Mouse (Mus musculus) midbrain, embryonic 14.5 days (tissue): ENCODE measurements at regions not wholly inside any gene's neighbourhood (a gene's known extent, or its start where the extent isn't known, plus 50 kb on each side); places are given as distances from the start of the nearest gene placed in this dataset.

Experiments
- ATAC-seq: fragments of 200-750 bp; cut with Nextera tagmentation; 2 replicates; pipeline ENCODE4 v1.8.0; 2017; ENCODE audit warnings: moderate number of reproducible peaks, moderate library complexity; ENCODE audit not compliant: low FRiP score, low TSS enrichment
- DNase-seq: peaks from one replicate; pipeline ENCODE4 v3.0.0-alpha.2; 2015
- H3K27ac ChIP-seq: fragments of 300-500 bp; sonication (generic); replicated peaks from 2 replicates; pipeline ENCODE4 v1.5.1; 2014; ENCODE audit warnings: mild to moderate bottlenecking, low read depth, low read length, moderate library complexity
- H3K27me3 ChIP-seq: fragments of 300-500 bp; sonication (generic); 2 replicates; pipeline ENCODE4 v1.6.1; 2014; ENCODE audit warnings: low read length, control low read depth, mixed read lengths; ENCODE audit not compliant: control insufficient read depth, insufficient read depth
- H3K36me3 ChIP-seq: fragments of 300-500 bp; sonication (generic); 2 replicates; pipeline ENCODE4 v1.6.1; 2014; ENCODE audit warnings: low read length, control low read depth; ENCODE audit not compliant: control insufficient read depth, insufficient read depth
- H3K4me1 ChIP-seq: fragments of 300-500 bp; sonication (generic); 2 replicates; pipeline ENCODE4 v1.6.1; 2014; ENCODE audit warnings: mild to moderate bottlenecking, antibody characterized with exemption, low read length, control low read depth; ENCODE audit not compliant: control insufficient read depth, insufficient read depth
- H3K4me2 ChIP-seq: fragments of 300-500 bp; sonication (generic); 2 replicates; pipeline ENCODE4 v1.6.1; 2014; ENCODE audit warnings: mild to moderate bottlenecking, low read length, moderate library complexity
- H3K4me3 ChIP-seq: fragments of 300-500 bp; sonication (generic); replicated peaks from 2 replicates; pipeline ENCODE4 v1.5.1; 2014; ENCODE audit warnings: low read depth, low read length
- H3K9ac ChIP-seq: fragments of 300-500 bp; sonication (generic); replicated peaks from 2 replicates; pipeline ENCODE4 v1.6.1; 2014; ENCODE audit warnings: mild to moderate bottlenecking, low read length, moderate library complexity
- H3K9me3 ChIP-seq: fragments of 300-500 bp; sonication (generic); 2 replicates; pipeline ENCODE4 v1.6.1; 2016; ENCODE audit warnings: low read length, control low read depth, mixed read lengths; ENCODE audit not compliant: control insufficient read depth
- WGBS: fragments of 180-500 bp; shearing (Covaris S2); extraction: QIAGEN DNeasy Blood & Tissue Kit; methylation state at CpG from one replicate; pipeline ENCODE4 v1.1.7; 2014; 5-methylcytosine and 5-hydroxymethylcytosine counted together

DNA sequence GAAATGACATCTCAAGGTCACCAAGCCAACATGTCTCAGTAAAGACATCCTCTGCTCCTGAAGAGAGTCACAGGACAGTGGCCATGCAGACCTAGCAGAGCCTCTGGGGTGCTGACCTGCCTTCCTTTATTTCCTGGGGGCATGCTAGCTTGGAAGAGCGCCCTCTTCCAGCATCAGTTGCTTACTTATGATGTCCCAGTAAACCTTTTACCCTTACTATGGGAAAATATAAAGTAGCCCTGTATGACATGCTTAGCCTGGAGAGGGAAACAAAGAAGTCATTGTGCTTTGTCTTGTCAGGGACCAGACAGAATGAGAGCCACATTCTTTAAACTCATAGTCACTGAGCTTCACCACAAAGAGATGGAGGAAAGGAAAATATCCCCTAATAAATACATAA is 82.9 kb downstream of the Postn start:
- no peak for DNase-seq
- Histone ChIP-seq H3K36me3 (no peaks in the 10 kb centered on the region), H3K4me1 (no peaks in the 10 kb centered on the region), H3K9me3 (no peaks in the 10 kb centered on the region), H3K27me3 (no peaks in the 10 kb centered on the region), H3K9ac (no peak overlapping the region), H3K4me3 (no peak overlapping the region), H3K4me2 (no peak overlapping the region), H3K27ac (no peak overlapping the region)
- 73% methylated on average over 1 of the region's 1 CpGs for WGBS
- no peak for ATAC-seq

DNA sequence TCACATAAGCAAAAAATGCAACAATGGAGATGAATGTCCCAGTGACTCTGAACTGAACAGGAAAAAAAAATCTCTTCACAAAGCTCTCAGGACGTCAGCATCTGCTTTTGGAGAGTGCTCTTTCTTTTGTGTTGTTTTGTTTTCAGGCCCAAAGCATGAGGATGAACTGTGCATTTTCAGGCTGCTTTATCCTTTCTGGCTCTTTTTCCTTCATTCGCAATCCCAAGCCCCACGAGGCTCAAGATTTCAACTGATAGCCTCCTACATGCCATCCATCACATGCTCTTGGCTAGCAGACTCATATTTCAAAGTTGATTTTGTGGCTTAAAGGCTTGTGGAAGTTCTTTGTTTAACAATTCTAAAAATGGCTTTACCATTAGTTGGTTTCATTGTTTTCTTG is 86.0 kb downstream of the Postn start:
- Histone ChIP-seq H3K27ac (no peak overlapping the region), H3K4me2 (no peak overlapping the region), H3K36me3 (no peaks in the 10 kb centered on the region), H3K9ac (no peak overlapping the region), H3K4me3 (no peak overlapping the region), H3K27me3 (no peaks in the 10 kb centered on the region), H3K9me3 (no peaks in the 10 kb centered on the region), H3K4me1 (no peaks in the 10 kb centered on the region)
- no peak for ATAC-seq
- no peak for DNase-seq
- 20% methylated on average over 3 of the region's 3 CpGs for WGBS

DNA sequence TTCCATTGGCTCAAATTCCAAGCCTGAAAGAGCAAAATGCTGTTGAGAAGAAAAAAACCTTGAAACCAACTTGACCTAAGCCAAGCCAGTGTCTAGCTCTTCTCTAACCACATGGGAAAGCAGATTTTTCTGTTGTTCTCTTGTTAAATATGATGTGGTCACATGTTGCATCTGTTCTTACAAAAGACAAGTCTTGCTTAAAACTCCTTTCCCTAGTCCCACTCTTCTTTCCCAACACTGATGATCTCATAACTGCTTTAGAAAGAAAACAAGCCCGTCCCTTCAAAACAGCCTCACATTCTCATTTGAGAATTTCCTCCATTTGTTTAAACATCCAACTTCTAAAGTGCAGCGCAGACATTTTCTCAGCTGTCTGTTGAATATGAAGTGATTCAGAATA is 96.5 kb downstream of the Postn start:
- 93% methylated on average over 2 of the region's 2 CpGs for WGBS
- H3K9me3 ChIP-seq = no peaks in the 10 kb centered on the region
- ATAC-seq (no peak), DNase-seq (no peak)
- no peak overlapping the region for H3K9ac ChIP-seq
- H3K27me3 ChIP-seq = no peaks in the 10 kb centered on the region
- no peaks in the 10 kb centered on the region for H3K4me1 ChIP-seq
- no peak overlapping the region for H3K4me2 ChIP-seq
- H3K27ac ChIP-seq = no peak overlapping the region
- no peaks in the 10 kb centered on the region for H3K36me3 ChIP-seq
- H3K4me3 ChIP-seq = no peak overlapping the region

DNA sequence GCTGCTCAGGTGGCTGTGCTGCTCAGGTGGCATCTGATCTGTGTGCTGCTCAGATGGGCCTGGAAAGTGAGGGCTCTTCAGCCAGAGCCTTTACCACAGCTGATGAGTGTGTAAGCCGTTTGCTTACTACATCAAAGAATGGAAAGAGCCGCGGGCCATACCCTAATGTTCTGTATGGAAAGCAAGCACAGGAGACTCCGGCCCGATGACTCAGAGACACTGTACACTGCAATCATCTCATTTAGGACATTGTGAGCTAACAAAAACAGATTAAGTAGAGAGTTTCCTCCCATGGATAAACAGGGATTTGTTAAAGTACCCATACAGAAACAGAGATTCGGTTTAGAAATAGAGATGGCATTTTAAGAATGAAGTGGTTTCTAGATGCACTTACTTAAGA is 100.5 kb downstream of the Postn start:
- no peak overlapping the region for H3K9ac ChIP-seq
- DNase-seq (no peak), ATAC-seq (no peak)
- H3K36me3 ChIP-seq = no peaks in the 10 kb centered on the region
- WGBS = 91% methylated on average over 6 of the region's 6 CpGs
- H3K4me1 ChIP-seq = no peaks in the 10 kb centered on the region
- H3K4me2 ChIP-seq = no peak overlapping the region
- H3K4me3 ChIP-seq = no peak overlapping the region
- no peaks in the 10 kb centered on the region for H3K27me3 ChIP-seq
- no peak overlapping the region for H3K27ac ChIP-seq
- H3K9me3 ChIP-seq = no peaks in the 10 kb centered on the region

DNA sequence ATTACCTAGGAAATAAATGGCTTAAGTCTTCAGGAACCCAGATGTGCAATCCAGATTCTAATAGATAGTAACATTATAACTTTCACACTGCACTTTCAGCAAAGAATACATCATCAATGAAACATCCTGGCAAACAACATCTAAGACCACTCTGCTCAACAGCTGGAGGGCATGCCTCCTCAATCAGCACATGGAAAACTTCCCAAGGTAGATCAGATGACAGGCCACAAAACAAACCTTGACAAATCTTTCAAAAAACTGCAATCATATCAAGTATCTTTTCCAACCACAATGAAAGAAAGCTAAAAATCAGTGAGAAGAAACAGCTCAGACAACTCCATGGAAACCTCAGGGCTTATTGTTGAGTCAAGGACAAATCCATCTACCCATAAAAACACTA is 105.2 kb downstream of the Postn start:
- Histone ChIP-seq H3K9ac (no peak overlapping the region), H3K27ac (no peak overlapping the region), H3K9me3 (no peaks in the 10 kb centered on the region), H3K4me1 (no peaks in the 10 kb centered on the region), H3K4me2 (no peak overlapping the region), H3K27me3 (no peaks in the 10 kb centered on the region), H3K4me3 (no peak overlapping the region), H3K36me3 (no peaks in the 10 kb centered on the region)
- DNase-seq (no peak), ATAC-seq (no peak)

DNA sequence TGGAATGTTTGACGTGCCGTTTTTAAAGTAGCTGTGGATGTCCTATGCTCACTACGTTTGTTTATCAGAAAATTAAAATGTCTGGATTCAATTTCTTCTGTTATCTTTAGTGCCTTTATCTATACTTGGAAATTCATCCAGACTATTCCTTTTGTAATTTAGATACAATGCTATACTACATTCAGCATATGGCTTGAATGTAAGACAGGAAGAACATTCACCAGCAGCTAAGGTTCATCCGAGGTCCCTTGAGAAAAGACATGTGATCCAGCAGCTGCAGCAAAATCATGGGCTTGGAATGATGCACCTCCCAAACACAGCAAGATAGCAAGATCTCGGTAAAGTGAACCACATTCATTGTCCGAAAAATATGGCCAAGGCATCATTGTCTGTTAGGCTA is 113.3 kb downstream of the Postn start:
- no peak overlapping the region for H3K9ac ChIP-seq
- WGBS = 88% methylated on average over 6 of the region's 6 CpGs
- H3K4me3 ChIP-seq = no peak overlapping the region
- H3K4me1 ChIP-seq = no peaks in the 10 kb centered on the region
- no peak overlapping the region for H3K4me2 ChIP-seq
- ATAC-seq (no peak), DNase-seq (no peak)
- H3K27ac ChIP-seq = no peak overlapping the region
- H3K27me3 ChIP-seq = no peaks in the 10 kb centered on the region
- H3K9me3 ChIP-seq = no peaks in the 10 kb centered on the region
- H3K36me3 ChIP-seq = no peaks in the 10 kb centered on the region

DNA sequence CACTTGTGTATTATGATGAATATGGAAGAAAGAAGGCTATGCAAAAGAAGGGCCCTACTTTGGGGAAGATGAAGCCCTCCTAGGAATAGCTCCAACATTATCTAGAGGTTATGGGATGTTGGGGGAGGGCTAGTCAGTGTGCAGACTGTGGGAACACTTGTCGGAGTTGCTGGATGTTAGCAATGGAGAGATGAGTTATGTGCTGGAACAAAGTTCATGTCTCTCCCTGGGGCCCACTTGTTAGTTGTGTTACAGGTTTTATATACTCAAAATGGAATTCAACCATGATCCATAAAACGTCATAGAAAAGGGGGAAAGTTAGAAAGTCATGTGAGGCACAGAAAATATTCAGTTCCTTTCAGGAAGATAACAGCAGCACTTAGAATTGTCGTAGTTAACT is 115.0 kb downstream of the Postn start:
- WGBS = 86% methylated on average over 3 of the region's 3 CpGs
- H3K4me3 ChIP-seq = no peak overlapping the region
- no peaks in the 10 kb centered on the region for H3K27me3 ChIP-seq
- no peaks in the 10 kb centered on the region for H3K4me1 ChIP-seq
- H3K27ac ChIP-seq = no peak overlapping the region
- no peak for DNase-seq
- H3K9ac ChIP-seq = no peak overlapping the region
- ATAC-seq = no peak
- H3K9me3 ChIP-seq = no peaks in the 10 kb centered on the region
- no peaks in the 10 kb centered on the region for H3K36me3 ChIP-seq
- H3K4me2 ChIP-seq = no peak overlapping the region

DNA sequence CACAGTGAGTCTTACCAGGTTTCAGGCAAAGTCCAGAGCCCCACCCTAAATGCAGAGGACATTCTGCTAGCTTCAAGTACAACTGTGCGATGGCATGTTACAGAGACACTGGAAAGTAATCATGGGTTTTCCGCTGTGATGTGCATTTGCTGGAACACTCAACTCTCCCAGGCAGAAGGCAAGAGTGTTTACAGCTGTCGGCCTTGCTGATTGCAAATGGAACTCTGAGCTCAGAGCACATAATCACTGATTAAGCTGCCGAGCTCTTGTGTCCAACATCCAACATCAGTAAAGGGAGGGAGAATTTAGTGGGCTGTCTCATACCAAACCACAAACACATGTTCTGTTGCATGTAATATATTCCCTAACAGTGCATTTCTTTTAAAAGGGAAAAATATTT is 117.1 kb downstream of the Postn start:
- ATAC-seq = no peak
- no peak for DNase-seq
- H3K9ac ChIP-seq = no peak overlapping the region
- no peak overlapping the region for H3K4me3 ChIP-seq
- no peaks in the 10 kb centered on the region for H3K4me1 ChIP-seq
- no peak overlapping the region for H3K4me2 ChIP-seq
- no peaks in the 10 kb centered on the region for H3K9me3 ChIP-seq
- no peaks in the 10 kb centered on the region for H3K36me3 ChIP-seq
- 85% methylated on average over 4 of the region's 4 CpGs for WGBS
- H3K27ac ChIP-seq = no peak overlapping the region
- no peaks in the 10 kb centered on the region for H3K27me3 ChIP-seq

DNA sequence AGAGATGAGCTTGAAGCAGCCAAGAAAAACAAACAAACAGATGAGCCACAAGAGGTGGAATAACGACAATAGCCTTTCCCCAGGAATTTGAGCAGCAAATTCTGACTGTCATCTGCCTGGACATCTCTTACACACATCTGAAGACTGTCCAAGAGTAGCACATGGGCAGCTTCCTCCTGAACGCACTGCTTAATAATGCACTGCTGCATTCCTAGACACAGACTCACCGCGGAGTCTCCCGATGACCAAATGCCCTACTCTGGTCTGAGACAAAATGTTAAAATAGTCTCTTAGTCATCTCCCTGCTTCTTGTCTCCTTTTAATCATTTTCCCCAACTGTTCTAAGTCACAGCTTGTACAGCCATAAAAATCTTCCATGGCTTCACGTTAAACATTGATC is 119.3 kb downstream of the Postn start:
- no peak overlapping the region for H3K4me2 ChIP-seq
- H3K4me1 ChIP-seq = no peaks in the 10 kb centered on the region
- H3K9ac ChIP-seq = no peak overlapping the region
- no peak for DNase-seq
- WGBS = 84% methylated on average over 6 of the region's 6 CpGs
- H3K27me3 ChIP-seq = no peaks in the 10 kb centered on the region
- no peak for ATAC-seq
- H3K36me3 ChIP-seq = no peaks in the 10 kb centered on the region
- no peaks in the 10 kb centered on the region for H3K9me3 ChIP-seq
- H3K27ac ChIP-seq = no peak overlapping the region
- no peak overlapping the region for H3K4me3 ChIP-seq
